Mouse (Mus musculus): Measurements from ENCODE around the gene Cd3e. TPM values are rescaled to one million over a fixed set of nuclear protein-coding genes. Genes with fewer than 3 reads are reported as not detected.
"Not testable (repeated sequence)": the region's sequence is repeated elsewhere in the genome, so short reads cannot be mapped to it uniquely, and the experiment has no call there.

Cd3e gene
- polyA plus RNA-seq, 1 experiment from 2014 or later, result 0.55 TPM

GRCm38 (mm10) chr9:45040066-45040845, 30.8 kb upstream of the Cd3e start:
- no peak for ATAC-seq (ENCODE audit: extremely low read depth, insufficient number of reproducible peaks, low FRiP score, low TSS enrichment)
- peaks cover 22% of the 10 kb centered on the region for H3K4me1 ChIP-seq
- H3K4me3 ChIP-seq, result peak overlapping the region; percentile 1; the same call in 1 of the 2 replicates
- H3K9me3 ChIP-seq, result no peaks in the 10 kb centered on the region
- WGBS, result 15% methylated on average over 14 of the region's 14 CpGs
- H3K36me3 ChIP-seq, result no peaks in the 10 kb centered on the region
- H3K9ac ChIP-seq, result no peak overlapping the region
- H3K4me2 ChIP-seq, result peak overlapping the region; percentile 36
- peaks cover 95% of the 10 kb centered on the region for H3K27me3 ChIP-seq (replicated peaks)
- no peak overlapping the region for H3K27ac ChIP-seq (replicated peaks)

- H3K9ac ChIP-seq, result no peak within 1 kb of the TSS
- ATAC-seq (ENCODE audit: extremely low read depth, insufficient number of reproducible peaks, low FRiP score, low TSS enrichment), result no peak
- peak within 1 kb of the TSS; percentile 1; the same call in 1 of the 2 replicates for H3K4me3 ChIP-seq
- no peak within 1 kb of the TSS for H3K27ac ChIP-seq (replicated peaks)
- H3K4me1 ChIP-seq, result peaks cover 22% of the 10 kb centered on the region
- H3K27me3 ChIP-seq (replicated peaks), result peaks cover 92% of the 10 kb centered on the region
- no peaks in the 10 kb centered on the region for H3K9me3 ChIP-seq
- 54% methylated on average over 5 of the region's 5 CpGs for WGBS
- no peak within 1 kb of the TSS for H3K4me2 ChIP-seq
- H3K36me3 ChIP-seq, result no peaks in the 10 kb centered on the region
These were observed 30.1 kb upstream of the Cd3e start, which contains the start of gene Mpzl2 for GRCm38 (mm10) chr9:45039499-45039898. TSS of gene Mpzl2 (plus strand) at chr9:45039799.

- H3K9ac ChIP-seq; H3K36me3 ChIP-seq; H3K27ac ChIP-seq (replicated peaks); H3K4me2 ChIP-seq; H3K9me3 ChIP-seq; ATAC-seq (ENCODE audit: extremely low read depth, insufficient number of reproducible peaks, low FRiP score, low TSS enrichment); H3K4me3 ChIP-seq: not testable (repeated sequence)
- Histone ChIP-seq H3K27me3 (replicated peaks) (peaks cover 84% of the 10 kb centered on the region), H3K4me1 (peaks cover 19% of the 10 kb centered on the region)
- 62% methylated on average over 1 of the region's 1 CpGs for WGBS
These were observed 28.4 kb upstream of the Cd3e start for GRCm38 (mm10) chr9:45037803-45038202.

GRCm38 (mm10) chr9:45034526-45034925, 25.1 kb upstream of the Cd3e start:
- 66% methylated on average over 3 of the region's 3 CpGs for WGBS
- no peak overlapping the region for H3K4me3 ChIP-seq
- no peak overlapping the region for H3K4me2 ChIP-seq
- ATAC-seq (ENCODE audit: extremely low read depth, insufficient number of reproducible peaks, low FRiP score, low TSS enrichment), result no peak
- H3K27me3 ChIP-seq (replicated peaks), result peaks cover 70% of the 10 kb centered on the region
- no peak overlapping the region for H3K9ac ChIP-seq
- H3K36me3 ChIP-seq, result no peaks in the 10 kb centered on the region
- no peaks in the 10 kb centered on the region for H3K4me1 ChIP-seq
- H3K27ac ChIP-seq (replicated peaks), result no peak overlapping the region
- no peaks in the 10 kb centered on the region for H3K9me3 ChIP-seq

GRCm38 (mm10) chr9:45032261-45032660, 22.8 kb upstream of the Cd3e start:
- Histone ChIP-seq H3K27ac (replicated peaks) (no peak overlapping the region), H3K4me2 (no peak overlapping the region), H3K9ac (no peak overlapping the region), H3K4me3 (no peak overlapping the region), H3K27me3 (replicated peaks) (peaks cover 70% of the 10 kb centered on the region), H3K4me1 (no peaks in the 10 kb centered on the region), H3K36me3 (no peaks in the 10 kb centered on the region), H3K9me3 (no peaks in the 10 kb centered on the region)
- WGBS, result 41% methylated on average over 2 of the region's 2 CpGs
- ATAC-seq (ENCODE audit: extremely low read depth, insufficient number of reproducible peaks, low FRiP score, low TSS enrichment), result no peak

- 44% methylated on average over 6 of the region's 6 CpGs for WGBS
- no peak for ATAC-seq (ENCODE audit: extremely low read depth, insufficient number of reproducible peaks, low FRiP score, low TSS enrichment)
- H3K36me3 ChIP-seq, result no peaks in the 10 kb centered on the region
- H3K9me3 ChIP-seq, result no peaks in the 10 kb centered on the region
- H3K4me2 ChIP-seq, result no peak overlapping the region
- no peak overlapping the region for H3K4me3 ChIP-seq
- H3K27ac ChIP-seq (replicated peaks), result no peak overlapping the region
- H3K27me3 ChIP-seq (replicated peaks), result peaks cover 73% of the 10 kb centered on the region
- H3K4me1 ChIP-seq, result no peaks in the 10 kb centered on the region
- no peak overlapping the region for H3K9ac ChIP-seq
These were observed 20.9 kb upstream of the Cd3e start for GRCm38 (mm10) chr9:45030341-45030740.

- Histone ChIP-seq H3K9me3 (no peaks in the 10 kb centered on the region), H3K4me2 (no peak overlapping the region), H3K36me3 (no peaks in the 10 kb centered on the region), H3K27me3 (replicated peaks) (peaks cover 76% of the 10 kb centered on the region), H3K9ac (no peak overlapping the region), H3K4me1 (no peaks in the 10 kb centered on the region), H3K27ac (replicated peaks) (no peak overlapping the region), H3K4me3 (no peak overlapping the region)
- no peak for ATAC-seq (ENCODE audit: extremely low read depth, insufficient number of reproducible peaks, low FRiP score, low TSS enrichment)
- WGBS, result 59% methylated on average over 8 of the region's 8 CpGs
These were observed 17.9 kb upstream of the Cd3e start for GRCm38 (mm10) chr9:45027376-45027775.

- Histone ChIP-seq H3K4me3 (no peak overlapping the region), H3K9ac (no peak overlapping the region), H3K27me3 (replicated peaks) (peaks cover 63% of the 10 kb centered on the region), H3K27ac (replicated peaks) (no peak overlapping the region), H3K9me3 (no peaks in the 10 kb centered on the region), H3K36me3 (no peaks in the 10 kb centered on the region), H3K4me1 (no peaks in the 10 kb centered on the region), H3K4me2 (no peak overlapping the region)
- no peak for ATAC-seq (ENCODE audit: extremely low read depth, insufficient number of reproducible peaks, low FRiP score, low TSS enrichment)
- WGBS, result 74% methylated on average over 2 of the region's 2 CpGs
These were observed 14.8 kb upstream of the Cd3e start for GRCm38 (mm10) chr9:45024187-45024586.

- no peak overlapping the region for H3K4me3 ChIP-seq
- no peaks in the 10 kb centered on the region for H3K4me1 ChIP-seq
- no peak overlapping the region for H3K27ac ChIP-seq (replicated peaks)
- no peaks in the 10 kb centered on the region for H3K36me3 ChIP-seq
- no peak overlapping the region for H3K4me2 ChIP-seq
- 50% methylated on average over 3 of the region's 3 CpGs for WGBS
- no peak overlapping the region for H3K9ac ChIP-seq
- ATAC-seq (ENCODE audit: extremely low read depth, insufficient number of reproducible peaks, low FRiP score, low TSS enrichment), result no peak
- H3K9me3 ChIP-seq, result no peaks in the 10 kb centered on the region
- peaks cover 57% of the 10 kb centered on the region for H3K27me3 ChIP-seq (replicated peaks)
These were observed 14.2 kb upstream of the Cd3e start for GRCm38 (mm10) chr9:45023638-45024037.

GRCm38 (mm10) chr9:45022800-45023199, 13.4 kb upstream of the Cd3e start:
- no peak overlapping the region for H3K27ac ChIP-seq (replicated peaks)
- no peak overlapping the region for H3K9ac ChIP-seq
- no peaks in the 10 kb centered on the region for H3K9me3 ChIP-seq
- no peak overlapping the region for H3K4me3 ChIP-seq
- H3K4me2 ChIP-seq, result no peak overlapping the region
- H3K4me1 ChIP-seq, result no peaks in the 10 kb centered on the region
- peaks cover 51% of the 10 kb centered on the region for H3K27me3 ChIP-seq (replicated peaks)
- no peaks in the 10 kb centered on the region for H3K36me3 ChIP-seq
- no peak for ATAC-seq (ENCODE audit: extremely low read depth, insufficient number of reproducible peaks, low FRiP score, low TSS enrichment)
- 9% methylated on average over 3 of the region's 3 CpGs for WGBS

- 80% methylated on average over 11 of the region's 11 CpGs for WGBS
- Histone ChIP-seq H3K4me3 (no peak overlapping the region), H3K27me3 (replicated peaks) (peaks cover 14% of the 10 kb centered on the region)
These were observed 8.6 kb upstream of the Cd3e start for GRCm38 (mm10) chr9:45018031-45018430.

GRCm38 (mm10) chr9:45015841-45016240, 6.4 kb upstream of the Cd3e start:
- Histone ChIP-seq H3K4me3 (no peak overlapping the region), H3K27ac (replicated peaks) (no peak overlapping the region), H3K4me1 (no peaks in the 10 kb centered on the region), H3K9ac (no peak overlapping the region), H3K36me3 (no peaks in the 10 kb centered on the region), H3K9me3 (no peaks in the 10 kb centered on the region), H3K4me2 (no peak overlapping the region), H3K27me3 (replicated peaks) (peaks cover 22% of the 10 kb centered on the region)
- ATAC-seq (ENCODE audit: extremely low read depth, insufficient number of reproducible peaks, low FRiP score, low TSS enrichment), result no peak
- 67% methylated on average over 3 of the region's 3 CpGs for WGBS

More at GRCm38 (mm10) chr9:45018031-45018430, 8.6 kb upstream of the Cd3e start:
- Histone ChIP-seq H3K9ac (no peak overlapping the region), H3K9me3 (no peaks in the 10 kb centered on the region), H3K4me2 (no peak overlapping the region), H3K36me3 (no peaks in the 10 kb centered on the region), H3K4me1 (no peaks in the 10 kb centered on the region), H3K27ac (replicated peaks) (no peak overlapping the region)
- no peak for ATAC-seq (ENCODE audit: extremely low read depth, insufficient number of reproducible peaks, low FRiP score, low TSS enrichment)
